Mouse (Mus musculus) small intestine, adult 2 months (tissue): Measurements from ENCODE around the gene Zfhx3. TPM values are rescaled to one million over a fixed set of nuclear protein-coding genes. Genes with fewer than 3 reads are reported as not detected.

ENCODE experiments used
- H3K27ac ChIP-seq: fragments of 200-500 bp; 2 replicates; pipeline ENCODE4 v1.5.1; 2012; ENCODE audit warnings: low read depth, low read length, control low read depth, inconsistent platforms; ENCODE audit not compliant: insufficient read depth
- H3K27me3 ChIP-seq: fragments of 200-500 bp; 2 replicates; pipeline ENCODE4 v1.6.1; 2012; ENCODE audit warnings: mild to moderate bottlenecking, moderate library complexity, low read length, inconsistent platforms; ENCODE audit not compliant: control insufficient read depth, insufficient read depth
- H3K36me3 ChIP-seq: fragments of 200-500 bp; 2 replicates; pipeline ENCODE4 v1.6.1; 2012; ENCODE audit warnings: mild to moderate bottlenecking, low read length, control low read depth, inconsistent platforms; ENCODE audit not compliant: control insufficient read depth, insufficient read depth
- H3K4me1 ChIP-seq: fragments of 200-500 bp; 2 replicates; pipeline ENCODE4 v1.6.1; 2012; ENCODE audit warnings: low read length, inconsistent platforms, mixed read lengths; ENCODE audit not compliant: control insufficient read depth, insufficient read depth, insufficient read length
- H3K4me3 ChIP-seq: fragments of 200-500 bp; 2 replicates; pipeline ENCODE4 v1.5.1; 2012; ENCODE audit warnings: low read depth, mild to moderate bottlenecking, control low read depth, inconsistent platforms, low read length, moderate library complexity
- CTCF ChIP-seq: fragments of 200-500 bp; IDR thresholded peaks from 2 replicates; pipeline ENCODE4 v1.5.1; 2012; ENCODE audit warnings: low read depth, mild to moderate bottlenecking, control low read depth, inconsistent platforms, low read length, moderate library complexity, mixed read lengths; ENCODE audit not compliant: insufficient replicate concordance, insufficient read length; ENCODE audit errors: extremely low read depth
- POLR2A ChIP-seq: fragments of 200-500 bp; IDR thresholded peaks from 2 replicates; pipeline ENCODE4 v1.6.1; 2012; ENCODE audit warnings: low read depth, mild to moderate bottlenecking, control low read depth, inconsistent platforms, low read length, moderate library complexity
- WGBS: fragments of 180-500 bp; shearing (Covaris S2); methylation state at CpG from one replicate; pipeline ENCODE4 v1.1.7; 2018; 5-methylcytosine and 5-hydroxymethylcytosine counted together
- polyA plus RNA-seq: library from polyadenylated mRNA; depleted of rRNA; stranded (reverse); fragments of >200 nt; gene quantifications from 2 replicates; pipeline ENCODE4 v1.2.3, GENCODE M21; 2012

The Zfhx3 gene
- polyA plus RNA-seq, 1 experiment, result 2.0 TPM

DNA sequence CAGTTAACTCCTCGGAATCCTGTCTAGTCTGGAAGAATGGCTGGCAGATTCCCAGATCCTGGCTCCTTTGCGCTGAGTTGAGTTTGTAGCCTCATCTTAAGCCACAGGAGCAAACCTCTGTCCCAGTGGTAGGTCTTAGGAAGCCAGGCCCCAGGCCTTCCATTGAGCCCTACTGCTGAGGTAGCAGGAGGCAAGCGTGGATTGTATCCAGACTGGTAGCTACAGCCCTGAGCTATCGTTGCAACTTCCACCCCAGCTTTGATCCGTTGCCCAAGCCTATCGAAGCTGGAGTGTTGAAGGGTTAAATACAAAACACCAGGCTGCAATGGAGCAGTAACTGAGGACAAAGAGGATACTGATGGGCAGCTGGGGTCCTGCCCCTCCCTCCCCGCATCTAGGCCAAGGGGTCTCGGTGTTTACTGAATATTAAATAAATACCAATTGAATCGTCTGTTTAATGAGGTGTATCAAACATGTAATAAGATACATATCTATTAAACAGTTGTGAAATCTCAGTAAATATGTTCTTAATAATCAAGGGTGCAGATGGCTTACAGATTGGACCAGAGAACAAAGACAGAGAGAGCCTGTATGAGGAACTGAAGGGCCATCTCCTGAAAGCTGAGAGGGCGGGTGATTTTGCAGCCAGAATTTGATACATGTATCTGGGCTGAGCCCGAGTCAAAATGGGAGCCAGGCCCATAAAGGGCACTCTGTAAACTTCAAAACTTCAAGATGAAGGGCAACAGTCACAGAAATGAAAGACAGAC lies 611.5 kb downstream of the Zfhx3 start:
- 91% methylated on average over 11 of the region's 11 CpGs for WGBS
- H3K4me1 ChIP-seq, result no peaks in the 10 kb centered on the region
- no peaks in the 10 kb centered on the region for H3K27me3 ChIP-seq
- TF ChIP-seq CTCF (no peak), POLR2A (no peak)
- no peaks in the 10 kb centered on the region for H3K36me3 ChIP-seq
- no peak overlapping the region for H3K4me3 ChIP-seq
- no peak overlapping the region for H3K27ac ChIP-seq

- H3K36me3 ChIP-seq, result no peaks in the 10 kb centered on the region
- WGBS, result 90% methylated on average over 12 of the region's 12 CpGs
- no peak overlapping the region for H3K27ac ChIP-seq
- no peaks in the 10 kb centered on the region for H3K4me1 ChIP-seq
- H3K27me3 ChIP-seq, result no peaks in the 10 kb centered on the region
- no peak for TF ChIP-seq POLR2A
- TF ChIP-seq CTCF, result no peak
- H3K4me3 ChIP-seq, result no peak overlapping the region
These were observed 612.3 kb downstream of the Zfhx3 start for GRCm38 (mm10) chr8:108554578-108555245.

- peaks cover 7% of the 10 kb centered on the region for H3K27me3 ChIP-seq
- no peaks in the 10 kb centered on the region for H3K36me3 ChIP-seq
- no peak overlapping the region for H3K4me3 ChIP-seq
- no peak for TF ChIP-seq POLR2A
- TF ChIP-seq CTCF, result no peak
- H3K4me1 ChIP-seq, result peaks cover 6% of the 10 kb centered on the region; the same call in 1 of the 2 replicates
- no peak overlapping the region for H3K27ac ChIP-seq
- 30% methylated on average over 6 of the region's 6 CpGs for WGBS
These were observed 621.0 kb downstream of the Zfhx3 start for GRCm38 (mm10) chr8:108563420-108563819.

DNA sequence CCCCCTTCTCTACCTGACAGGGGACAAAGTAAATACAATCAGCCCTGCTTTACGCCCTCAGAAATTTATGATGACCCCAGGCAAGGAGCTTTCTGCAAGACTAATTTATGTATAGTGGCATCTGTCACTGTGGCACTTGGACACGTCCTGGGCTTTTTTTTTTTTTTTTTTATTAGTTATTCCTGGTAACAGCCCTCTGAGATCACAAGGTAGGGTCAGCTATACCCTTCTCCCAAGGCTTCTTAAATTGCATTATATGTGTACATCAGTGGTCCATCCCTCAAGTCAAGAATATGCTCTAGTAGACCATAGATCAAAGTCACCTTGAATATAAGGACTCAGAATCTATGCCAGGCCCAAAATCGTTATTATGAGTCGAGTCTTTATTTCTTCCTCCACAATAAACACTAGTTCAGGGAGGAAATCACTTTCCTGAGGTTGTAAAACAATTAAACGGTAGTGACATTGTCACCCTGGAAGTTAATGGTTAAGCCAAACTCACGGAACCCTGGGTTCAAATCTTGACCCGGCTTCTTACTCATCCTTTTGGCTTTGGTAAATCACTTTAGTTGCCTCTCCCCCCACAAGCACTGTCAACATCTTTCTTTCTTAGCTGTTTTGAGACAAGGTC lies 621.6 kb downstream of the Zfhx3 start:
- TF ChIP-seq POLR2A (no peak), CTCF (no peak)
- Histone ChIP-seq H3K4me1 (peaks cover 6% of the 10 kb centered on the region; the same call in 1 of the 2 replicates), H3K27ac (no peak overlapping the region), H3K36me3 (no peaks in the 10 kb centered on the region), H3K27me3 (peaks cover 7% of the 10 kb centered on the region), H3K4me3 (no peak overlapping the region)
- WGBS, result 27% methylated on average over 7 of the region's 7 CpGs

DNA sequence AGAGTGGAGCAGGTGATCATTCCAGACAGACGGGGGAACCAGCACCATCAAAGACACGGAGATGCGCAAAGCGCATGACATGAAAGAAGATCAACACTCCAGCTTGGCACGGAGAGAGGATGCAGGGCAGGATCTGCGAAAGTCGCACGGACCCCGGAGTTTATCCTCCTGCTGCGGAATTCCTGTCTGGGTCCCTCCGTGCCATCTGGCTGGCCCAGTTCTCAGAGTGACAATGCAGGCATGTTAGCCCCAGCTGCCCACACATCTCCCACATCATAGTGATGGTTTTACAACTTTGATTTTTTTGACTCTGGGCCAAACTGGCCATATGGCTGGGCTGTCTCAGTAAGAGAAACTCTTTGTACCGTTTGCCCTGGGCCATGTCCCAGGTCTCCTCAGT lies 623.6 kb downstream of the Zfhx3 start:
- 69% methylated on average over 12 of the region's 12 CpGs for WGBS

DNA sequence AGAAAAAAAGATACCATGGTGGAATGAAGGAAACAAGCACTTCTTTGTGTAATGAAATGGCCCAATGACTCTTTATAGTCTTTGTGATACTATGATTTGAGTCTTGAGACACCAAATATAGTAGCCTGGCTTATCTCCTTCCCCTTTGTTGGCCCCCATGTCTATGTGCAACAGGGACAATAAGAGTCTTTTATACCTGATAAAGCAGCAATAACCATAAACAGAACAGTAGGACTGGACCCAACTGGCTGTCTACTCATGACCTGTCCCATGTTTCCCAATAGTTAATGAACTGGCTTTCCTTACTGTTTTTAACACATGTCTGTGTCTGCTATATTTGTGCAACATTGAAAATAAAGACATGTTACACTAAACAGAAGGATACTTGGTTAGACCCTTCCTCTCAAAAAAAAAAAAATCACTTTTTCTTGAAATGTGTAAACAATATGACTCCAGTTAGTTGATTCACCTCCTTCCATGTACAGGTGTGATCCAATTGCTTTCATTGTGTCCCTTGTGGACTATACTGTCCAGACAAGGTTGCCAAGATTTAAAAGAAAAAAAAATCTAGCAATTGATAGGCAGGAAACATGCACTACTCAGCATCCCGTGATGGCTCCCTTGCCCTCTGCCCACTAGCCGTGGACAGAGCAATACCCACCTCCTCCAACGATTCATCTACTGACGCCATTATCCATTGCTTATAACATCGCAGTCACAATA lies 631.0 kb downstream of the Zfhx3 start:
- WGBS, result 64% methylated on average over 5 of the region's 5 CpGs
- TF ChIP-seq CTCF (no peak), POLR2A (no peak)
- Histone ChIP-seq H3K4me1 (no peaks in the 10 kb centered on the region), H3K36me3 (no peaks in the 10 kb centered on the region), H3K4me3 (no peak overlapping the region), H3K27me3 (no peaks in the 10 kb centered on the region), H3K27ac (no peak overlapping the region)

More for the DNA sequence above, 623.6 kb downstream of the Zfhx3 start:
- H3K4me1 ChIP-seq, result peaks cover 6% of the 10 kb centered on the region; the same call in 1 of the 2 replicates
- no peak overlapping the region for H3K27ac ChIP-seq
- TF ChIP-seq POLR2A (no peak), CTCF (no peak)
- H3K36me3 ChIP-seq, result no peaks in the 10 kb centered on the region
- H3K27me3 ChIP-seq, result peaks cover 4% of the 10 kb centered on the region; the same call in 1 of the 2 replicates
- H3K4me3 ChIP-seq, result no peak overlapping the region

GRCm38 (mm10) chr8:108574101-108574500 lies 631.7 kb downstream of the Zfhx3 start:
- Histone ChIP-seq H3K36me3 (no peaks in the 10 kb centered on the region), H3K27ac (no peak overlapping the region), H3K4me3 (no peak overlapping the region), H3K27me3 (no peaks in the 10 kb centered on the region), H3K4me1 (no peaks in the 10 kb centered on the region)
- 31% methylated on average over 7 of the region's 7 CpGs for WGBS
- TF ChIP-seq POLR2A (no peak), CTCF (peak; percentile 44; the same call in 1 of the 2 replicates)
